Mouse (Mus musculus) C2C12 (cell line): ENCODE data around the gene Kctd6. TPM values are rescaled to one million over a fixed set of nuclear protein-coding genes. Genes with fewer than 3 reads are reported as not detected.

ENCODE experiments used
- H3K27me3 ChIP-seq: one replicate; pipeline ENCODE4 v1.6.1; 2011; ENCODE audit not compliant: control insufficient read depth, insufficient read depth, insufficient read length
- H3K36me3 ChIP-seq: one replicate; pipeline ENCODE4 v1.6.1; 2011; ENCODE audit not compliant: control insufficient read depth, insufficient read depth
- H3K4me3 ChIP-seq: one replicate; pipeline ENCODE4 v1.5.1; 2011; ENCODE audit warnings: mild to moderate bottlenecking, control low read depth; ENCODE audit not compliant: poor library complexity, insufficient read depth, severe bottlenecking
- H3K79me2 ChIP-seq: one replicate; pipeline ENCODE4 v1.6.1; 2011; ENCODE audit not compliant: control insufficient read depth, insufficient read depth
- H3K79me3 ChIP-seq: one replicate; pipeline ENCODE4 v1.6.1; 2011; ENCODE audit warnings: low read depth, control low read depth
- H3ac ChIP-seq: one replicate; pipeline ENCODE3; 2011; ENCODE audit warnings: low read depth; ENCODE audit not compliant: control insufficient read depth, insufficient read length
- CEBPB ChIP-seq: IDR thresholded peaks from one replicate; pipeline ENCODE4 v1.6.1; 2011; ENCODE audit warnings: low read depth, mild to moderate bottlenecking, control low read depth, moderate library complexity
- CTCF ChIP-seq: IDR thresholded peaks from one replicate; pipeline ENCODE4 v1.5.1; 2011; ENCODE audit not compliant: control insufficient read depth, insufficient read depth, insufficient read length
- FOSL1 ChIP-seq: IDR thresholded peaks from one replicate; pipeline ENCODE4 v1.8.0; 2011; ENCODE audit warnings: mild to moderate bottlenecking, low read length; ENCODE audit not compliant: poor library complexity, insufficient read depth, severe bottlenecking
- MAX ChIP-seq: IDR thresholded peaks from one replicate; pipeline ENCODE4 v1.6.1; 2011; ENCODE audit warnings: mild to moderate bottlenecking, control low read depth
- MYOD1 ChIP-seq: IDR thresholded peaks from one replicate; pipeline ENCODE4 v1.6.1; 2011; ENCODE audit warnings: low read depth; ENCODE audit not compliant: control insufficient read depth, insufficient read length
- MYOG ChIP-seq: IDR thresholded peaks from one replicate; pipeline ENCODE4 v1.6.1; 2011; ENCODE audit not compliant: control insufficient read depth, insufficient read length; ENCODE audit errors: extremely low read depth
- USF1 ChIP-seq: IDR thresholded peaks from one replicate; pipeline ENCODE4 v1.6.1; 2011; ENCODE audit warnings: low read depth, mild to moderate bottlenecking, control low read depth, moderate library complexity
- polyA plus RNA-seq: library from polyadenylated mRNA; unstranded; fragments of >200 nt; fragmentation: generic; extraction: Trizol; gene quantifications from one replicate; pipeline ENCODE4 v1.2.1, GENCODE M21; 2012; ENCODE audit warnings: missing spikeins

Kctd6 gene
- polyA plus RNA-seq, 1 experiment: 3.9 TPM

- no peak overlapping the region for H3K4me3 ChIP-seq
- no peak overlapping the region for H3ac ChIP-seq
- peaks cover 1% of the 10 kb centered on the region for H3K79me3 ChIP-seq
- TF ChIP-seq FOSL1 (no peak), CEBPB (no peak), CTCF (no peak), MAX (no peak), USF1 (no peak), MYOD1 (no peak), MYOG (no peak)
- H3K79me2 ChIP-seq: peaks cover 12% of the 10 kb centered on the region
- no peaks in the 10 kb centered on the region for H3K27me3 ChIP-seq
- H3K36me3 ChIP-seq: peaks cover 3% of the 10 kb centered on the region
Measured at GRCm38 (mm10) chr14:8218238-8218637, 4.3 kb downstream of the Kctd6 start.

- peaks cover 1% of the 10 kb centered on the region for H3K79me3 ChIP-seq
- no peak overlapping the region for H3ac ChIP-seq
- no peaks in the 10 kb centered on the region for H3K27me3 ChIP-seq
- no peak overlapping the region for H3K4me3 ChIP-seq
- no peak for TF ChIP-seq FOSL1
- no peak for TF ChIP-seq MAX
- no peak for TF ChIP-seq USF1
- TF ChIP-seq MYOD1: no peak
- no peak for TF ChIP-seq MYOG
- TF ChIP-seq CTCF: no peak
- no peak for TF ChIP-seq CEBPB
- H3K79me2 ChIP-seq: peaks cover 12% of the 10 kb centered on the region
- H3K36me3 ChIP-seq: peaks cover 3% of the 10 kb centered on the region
Measured at GRCm38 (mm10) chr14:8218730-8219380, 4.9 kb downstream of the Kctd6 start.

- Histone ChIP-seq H3ac (no peak overlapping the region), H3K36me3 (peaks cover 3% of the 10 kb centered on the region), H3K4me3 (no peak overlapping the region)
Measured at GRCm38 (mm10) chr14:8219876-8220275, 5.9 kb downstream of the Kctd6 start.

GRCm38 (mm10) chr14:8220306-8220705 lies 6.4 kb downstream of the Kctd6 start:
- no peak overlapping the region for H3K4me3 ChIP-seq
- H3K79me3 ChIP-seq: peaks cover 1% of the 10 kb centered on the region
- H3K27me3 ChIP-seq: no peaks in the 10 kb centered on the region
- peaks cover 2% of the 10 kb centered on the region for H3K79me2 ChIP-seq
- TF ChIP-seq CEBPB (no peak), USF1 (no peak), CTCF (peak; percentile 33)
- H3ac ChIP-seq: no peak overlapping the region
- peaks cover 3% of the 10 kb centered on the region for H3K36me3 ChIP-seq

More at GRCm38 (mm10) chr14:8219876-8220275, 5.9 kb downstream of the Kctd6 start:
- peaks cover 7% of the 10 kb centered on the region for H3K79me2 ChIP-seq
- peaks cover 1% of the 10 kb centered on the region for H3K79me3 ChIP-seq
- no peaks in the 10 kb centered on the region for H3K27me3 ChIP-seq
- no peak for TF ChIP-seq FOSL1
- TF ChIP-seq MYOG: no peak
- no peak for TF ChIP-seq MYOD1
- TF ChIP-seq CEBPB: no peak

- TF ChIP-seq MYOG (no peak), CTCF (no peak), CEBPB (no peak), MAX (no peak), FOSL1 (no peak)
- Histone ChIP-seq H3K4me3 (no peak overlapping the region), H3ac (no peak overlapping the region), H3K36me3 (peaks cover 3% of the 10 kb centered on the region), H3K79me3 (peaks cover 1% of the 10 kb centered on the region), H3K27me3 (no peaks in the 10 kb centered on the region), H3K79me2 (no peaks in the 10 kb centered on the region)
Measured at GRCm38 (mm10) chr14:8220912-8221311, 7.0 kb downstream of the Kctd6 start.

GRCm38 (mm10) chr14:8222561-8222960 lies 8.6 kb downstream of the Kctd6 start:
- Histone ChIP-seq H3K79me3 (peaks cover 1% of the 10 kb centered on the region), H3K27me3 (no peaks in the 10 kb centered on the region)
- TF ChIP-seq MYOG (no peak), CTCF (no peak), MYOD1 (no peak), MAX (no peak), FOSL1 (no peak), USF1 (no peak), CEBPB (no peak)

More at GRCm38 (mm10) chr14:8222561-8222960, 8.6 kb downstream of the Kctd6 start:
- no peak overlapping the region for H3K4me3 ChIP-seq
- no peak overlapping the region for H3ac ChIP-seq
- H3K79me2 ChIP-seq: no peaks in the 10 kb centered on the region
- peaks cover 3% of the 10 kb centered on the region for H3K36me3 ChIP-seq
